Mouse (Mus musculus) adrenal gland (tissue): ENCODE data around the gene Rmi2.
"Not testable (repeated sequence)": the region's sequence is repeated elsewhere in the genome, so short reads cannot be mapped to it uniquely, and the experiment has no call there.

Experiments
- intact Hi-C: fragments of 180-260 bp; cut with DNase I; formaldehyde crosslinking; loops from one replicate; pipeline ENCODE4 v1.15.1; 2025
- long read RNA-seq, 2 experiments: library from polyadenylated mRNA; unstranded; transcript quantifications; one replicate each; pipeline ENCODE4 v2.0.0; 2020; ENCODE audit warnings: borderline replicate concordance in 1 of 2; ENCODE audit not compliant: insufficient replicate concordance in 1 of 2

Gene Rmi2
- long read RNA-seq, experiment 1, partial matches to known transcripts, result 0 of 1 reads
- long read RNA-seq, experiment 1, other reads (novel, unspliced or antisense), result 0 of 1 reads
- long read RNA-seq, experiment 2, result 0 reads

DNA sequence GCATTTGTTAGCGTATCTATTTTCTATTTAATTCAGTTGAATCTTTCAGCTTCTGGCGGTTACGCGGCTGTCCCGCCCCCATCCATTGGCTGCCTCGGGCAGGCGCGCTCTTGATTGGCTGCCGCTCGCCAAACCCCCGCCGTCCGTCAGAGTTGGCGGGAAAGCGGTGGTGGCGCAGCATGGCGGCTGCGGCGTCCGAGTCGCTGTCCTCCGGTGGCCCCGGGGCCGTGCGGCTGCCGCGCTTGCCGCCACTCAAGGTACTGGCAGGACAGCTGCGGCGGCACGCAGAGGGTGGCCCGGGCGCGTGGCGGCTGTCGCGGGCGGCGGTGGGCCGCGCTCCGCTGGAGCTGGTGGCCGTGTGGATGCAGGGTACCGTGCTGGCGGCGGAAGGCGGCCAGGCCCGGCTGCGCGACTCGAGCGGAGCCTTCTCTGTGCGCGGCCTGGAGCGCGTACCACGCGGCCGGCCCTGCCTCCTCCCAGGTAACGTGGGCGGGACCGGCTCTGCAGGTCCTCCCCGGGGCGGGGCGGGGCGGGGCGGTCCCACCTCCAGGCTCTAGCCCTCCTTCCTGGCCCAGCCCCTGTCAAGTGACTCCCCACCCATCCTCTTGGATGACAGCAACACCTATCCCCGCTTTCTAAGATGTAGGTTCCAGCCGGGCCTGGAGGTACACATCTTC is at the start of gene Rmi2:
TSS of gene Rmi2 (plus strand) at position 149 of the 677 bp plus-strand sequence.
- intact Hi-C loops, result no loop called here

DNA sequence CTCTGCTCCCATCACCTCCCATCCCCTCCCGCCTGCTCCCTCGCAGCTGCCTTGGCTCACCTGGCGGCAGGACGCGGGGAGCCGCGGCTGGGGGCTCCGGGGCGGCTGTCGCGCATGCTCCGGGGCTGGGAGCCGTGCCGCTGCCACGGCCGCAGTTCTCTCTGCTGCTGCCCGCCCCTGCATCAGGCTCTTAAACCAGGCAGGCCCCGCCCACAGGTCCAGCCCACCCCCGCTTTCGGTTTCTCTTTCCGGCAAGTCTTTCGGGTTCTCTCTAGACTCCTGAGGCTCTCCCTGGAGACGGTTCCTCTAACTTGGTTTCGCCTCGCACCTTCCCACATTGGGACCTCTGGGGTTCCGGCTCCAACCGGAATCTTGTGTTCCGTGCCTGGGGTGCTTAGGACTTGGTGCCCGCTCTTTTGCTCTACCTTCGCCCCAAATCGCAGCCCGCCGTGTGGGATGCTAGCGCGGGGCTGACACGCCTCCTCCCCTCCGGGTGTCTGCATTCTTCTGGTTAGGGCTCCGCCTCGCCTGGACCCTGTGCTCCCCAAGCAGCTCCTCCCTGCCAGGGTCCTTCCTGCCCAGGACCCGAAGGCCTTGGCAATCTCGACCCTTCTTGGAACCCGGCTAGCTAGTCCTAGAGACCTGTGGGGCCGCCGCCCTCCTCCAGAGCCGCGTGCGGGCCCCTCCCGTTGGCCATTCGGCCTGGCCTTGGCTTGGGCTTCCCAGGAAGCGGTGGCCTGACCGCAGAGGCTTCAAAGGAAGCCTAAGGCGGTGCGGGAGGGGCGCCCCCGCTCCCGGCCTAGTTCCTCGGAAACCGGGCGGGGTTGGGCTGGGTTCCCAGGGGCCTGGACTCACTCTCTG is 49.3 kb upstream of the Rmi2 start, which contains the start of gene Socs1:
TSS of gene Socs1 (minus strand) at position 166 of the 861 bp plus-strand sequence.
- intact Hi-C loops, result loop anchor here (5.0 to 10.0 kb wide), 3 partner anchors 59 to 143 kb away; no protein-coding TSS in a partner anchor

DNA sequence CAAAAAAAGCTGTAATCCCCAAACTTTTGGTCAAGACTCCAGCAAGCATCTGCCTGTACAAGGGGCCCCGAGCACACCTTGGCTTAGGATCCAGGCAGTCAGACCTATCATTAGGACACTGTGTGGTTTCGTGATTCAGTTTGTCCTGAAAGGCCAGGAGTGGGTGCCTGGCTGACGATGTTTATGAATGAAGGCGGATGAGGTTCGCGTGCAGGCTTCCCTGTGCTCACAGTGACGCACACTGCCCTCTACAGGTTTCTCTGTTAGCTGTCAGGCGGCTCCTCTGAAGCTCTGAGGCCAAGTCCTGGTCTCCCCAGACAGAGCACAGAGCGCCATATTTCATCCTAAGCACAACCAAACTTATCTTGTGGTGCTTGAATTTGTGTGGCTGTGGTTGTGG is 48.6 kb upstream of the Rmi2 start:
- intact Hi-C loops, result loop anchor here (5.0 to 10.0 kb wide), 3 partner anchors 59 to 144 kb away; no protein-coding TSS in a partner anchor

DNA sequence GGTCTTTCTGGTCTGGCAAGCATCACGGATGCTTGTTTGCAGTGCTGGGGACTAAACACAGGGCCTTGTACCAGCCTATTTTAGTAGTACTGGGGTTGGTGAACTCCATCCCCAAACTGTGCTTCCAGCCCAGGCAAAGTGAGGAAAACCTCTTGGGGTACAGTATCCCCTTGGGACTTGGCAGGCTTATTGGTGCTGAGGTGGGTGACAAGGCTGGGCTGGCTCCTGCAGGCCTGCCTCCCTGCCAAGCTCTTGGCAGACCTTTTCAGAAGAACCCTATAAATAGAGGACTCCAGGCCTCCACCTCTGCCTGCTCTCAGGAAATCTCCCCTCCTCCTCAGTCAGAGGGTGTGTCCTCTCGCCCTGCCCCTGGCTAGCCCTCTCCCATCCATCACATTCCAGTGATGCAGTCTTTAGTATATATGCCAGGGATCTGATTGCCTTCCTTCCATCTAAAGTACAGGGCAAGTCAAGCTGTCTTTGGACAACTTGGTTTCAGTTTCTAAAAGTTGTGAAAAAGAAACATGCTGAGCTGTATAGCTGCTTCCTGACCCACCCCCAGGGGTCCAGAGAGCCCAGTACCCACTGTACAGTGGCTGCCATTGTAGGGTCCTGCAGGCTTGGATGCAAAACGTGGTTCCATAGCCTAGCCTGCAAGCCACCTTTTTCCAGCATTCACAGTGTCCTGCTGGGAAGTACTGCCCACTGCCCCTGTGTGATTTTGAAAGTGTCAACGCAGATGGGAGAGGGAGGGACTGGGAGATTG is 47.9 kb upstream of the Rmi2 start:
- intact Hi-C loops, result loop anchor here (5.0 to 10.0 kb wide), 3 partner anchors 58 to 145 kb away; no protein-coding TSS in a partner anchor

DNA sequence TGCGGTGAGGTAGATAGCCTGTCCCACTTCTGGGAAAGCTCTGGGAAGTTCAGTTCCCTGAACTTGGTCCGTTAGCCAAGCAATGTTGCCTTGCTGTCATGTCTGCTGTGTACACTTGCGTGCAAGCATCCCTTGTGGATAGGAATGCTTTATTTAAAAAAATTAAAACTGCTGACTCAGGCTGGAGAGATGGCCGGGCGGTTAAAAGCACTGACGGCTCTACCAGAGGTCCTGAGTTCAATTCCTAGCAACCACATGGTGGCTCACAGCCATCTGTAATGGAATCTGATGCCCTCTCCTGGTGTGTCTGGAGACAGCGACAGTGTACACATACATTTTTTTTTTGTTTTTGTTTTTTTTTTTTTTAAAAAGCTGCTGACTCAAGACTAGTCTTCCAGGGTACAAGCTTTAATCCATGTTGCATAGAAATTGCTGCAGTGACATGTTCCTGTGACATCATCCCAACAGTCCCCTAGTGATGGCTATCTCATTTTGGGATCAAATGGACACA is 47.3 kb upstream of the Rmi2 start:
- intact Hi-C loops, result loop anchor here (5.0 to 10.0 kb wide), 3 partner anchors 57 to 145 kb away; no protein-coding TSS in a partner anchor

DNA sequence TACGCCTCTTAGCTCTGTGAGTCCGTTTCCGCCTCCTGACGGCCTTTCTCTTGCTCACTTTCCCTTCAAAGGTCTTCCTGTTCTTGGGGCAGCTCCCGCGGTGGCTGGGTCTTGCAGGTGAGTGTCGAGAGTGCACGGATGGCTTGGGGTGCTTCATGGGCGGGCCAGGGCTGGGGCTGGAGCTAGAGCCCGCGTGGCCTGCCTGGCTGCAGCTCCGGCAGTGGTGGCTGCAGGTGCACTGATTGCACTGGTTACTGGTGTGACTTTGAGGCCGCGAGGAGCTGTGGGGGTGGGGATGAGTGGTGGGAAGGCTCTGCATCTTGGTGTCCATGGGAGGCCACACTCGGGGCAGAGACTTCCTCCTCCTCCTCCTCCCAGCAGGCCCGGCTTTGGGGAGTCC is 46.6 kb upstream of the Rmi2 start, which contains the start of gene Tnp2:
TSS of gene Tnp2 (minus strand) at position 390 of the 400 bp plus-strand sequence.
- intact Hi-C loops, result loop anchor here (5.0 to 10.0 kb wide), 3 partner anchors 57 to 146 kb away; no protein-coding TSS in a partner anchor

DNA sequence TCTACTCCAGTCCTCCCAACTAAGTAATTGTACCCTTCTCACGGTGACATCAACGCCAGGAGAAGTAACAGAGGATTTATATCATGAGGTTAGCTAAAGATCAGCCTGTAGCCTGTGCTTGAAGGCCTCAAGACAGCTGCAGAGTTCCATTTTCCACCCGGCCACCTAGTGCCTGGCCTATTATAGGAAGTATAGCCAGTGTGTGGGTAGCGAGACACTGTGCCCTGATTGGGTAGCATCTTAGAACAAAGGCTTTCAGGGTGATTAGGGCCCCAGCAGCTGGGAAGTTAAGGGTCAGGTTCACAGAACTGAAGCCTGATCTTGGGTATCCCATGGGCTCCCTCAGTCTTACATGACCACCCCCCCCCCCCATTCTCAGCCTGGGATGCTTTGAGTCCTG is 46.0 kb upstream of the Rmi2 start:
- intact Hi-C loops, result loop anchor here (5.0 to 10.0 kb wide), 3 partner anchors 56 to 147 kb away; no protein-coding TSS in a partner anchor

DNA sequence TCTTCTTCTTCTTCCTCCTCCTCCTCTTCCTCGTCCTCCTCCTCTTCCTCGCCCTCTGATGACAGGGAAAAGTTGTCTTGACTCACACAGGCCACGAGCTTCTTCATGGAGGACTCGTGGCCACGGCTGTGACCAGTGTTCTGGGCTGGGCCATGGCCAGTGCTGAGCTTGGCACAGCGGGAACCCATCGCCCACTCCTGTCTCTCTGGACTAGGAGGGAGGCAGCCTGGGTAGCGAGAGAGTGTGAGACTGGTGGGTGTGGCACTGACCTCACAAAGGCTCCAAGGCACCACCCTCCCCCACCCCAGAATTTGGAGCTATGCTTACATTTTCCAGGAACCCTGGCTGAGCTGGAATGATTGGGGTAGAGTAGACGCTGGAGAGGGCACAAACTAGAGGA is 44.2 kb upstream of the Rmi2 start, which contains the start of gene Prm3:
TSS of gene Prm3 (minus strand) at position 213 of the 400 bp plus-strand sequence.
- intact Hi-C loops, result no loop called here

DNA sequence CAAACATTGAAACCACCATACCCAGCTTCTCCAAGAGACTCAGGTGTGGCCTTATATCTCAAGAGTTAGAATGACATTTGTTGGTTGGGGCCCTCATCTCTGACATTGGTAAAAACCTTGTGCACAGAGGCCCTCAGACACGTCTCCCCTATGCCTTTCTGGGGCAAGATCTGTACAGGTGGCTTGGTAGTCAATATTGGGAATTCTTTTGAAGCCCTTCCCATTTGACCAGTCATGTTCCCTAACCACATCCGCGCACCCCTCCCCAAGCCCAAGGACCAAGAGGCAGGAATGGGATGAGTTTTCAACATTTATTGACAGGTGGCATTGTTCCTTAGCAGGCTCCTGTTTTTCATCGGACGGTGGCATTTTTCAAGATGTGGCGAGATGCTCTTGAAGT is 38.8 kb upstream of the Rmi2 start, which contains the start of gene Prm2:
TSS of gene Prm2 (minus strand) at position 101 of the 400 bp plus-strand sequence.
- intact Hi-C loops, result no loop called here

DNA sequence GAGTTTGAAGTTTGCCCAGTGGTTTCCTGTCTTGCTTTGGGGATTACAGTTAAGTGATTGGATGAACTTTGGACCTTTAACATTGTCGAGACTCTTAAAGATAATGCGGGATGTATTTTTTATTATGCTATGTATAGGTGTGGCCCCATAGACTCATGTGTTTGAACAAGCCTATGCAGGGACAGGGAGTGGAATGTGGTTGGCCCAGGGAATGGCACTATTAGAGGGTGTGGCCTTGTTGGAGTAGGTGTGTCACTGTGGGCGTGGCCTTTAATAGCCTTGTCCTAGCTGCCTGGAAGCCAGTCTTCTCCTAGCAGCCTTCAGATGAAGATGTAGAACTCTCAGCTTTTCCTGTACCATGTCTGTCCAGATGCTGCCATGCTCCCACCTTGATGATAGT is 32.4 kb upstream of the Rmi2 start:
- intact Hi-C loops, result not testable (repeated sequence)

DNA sequence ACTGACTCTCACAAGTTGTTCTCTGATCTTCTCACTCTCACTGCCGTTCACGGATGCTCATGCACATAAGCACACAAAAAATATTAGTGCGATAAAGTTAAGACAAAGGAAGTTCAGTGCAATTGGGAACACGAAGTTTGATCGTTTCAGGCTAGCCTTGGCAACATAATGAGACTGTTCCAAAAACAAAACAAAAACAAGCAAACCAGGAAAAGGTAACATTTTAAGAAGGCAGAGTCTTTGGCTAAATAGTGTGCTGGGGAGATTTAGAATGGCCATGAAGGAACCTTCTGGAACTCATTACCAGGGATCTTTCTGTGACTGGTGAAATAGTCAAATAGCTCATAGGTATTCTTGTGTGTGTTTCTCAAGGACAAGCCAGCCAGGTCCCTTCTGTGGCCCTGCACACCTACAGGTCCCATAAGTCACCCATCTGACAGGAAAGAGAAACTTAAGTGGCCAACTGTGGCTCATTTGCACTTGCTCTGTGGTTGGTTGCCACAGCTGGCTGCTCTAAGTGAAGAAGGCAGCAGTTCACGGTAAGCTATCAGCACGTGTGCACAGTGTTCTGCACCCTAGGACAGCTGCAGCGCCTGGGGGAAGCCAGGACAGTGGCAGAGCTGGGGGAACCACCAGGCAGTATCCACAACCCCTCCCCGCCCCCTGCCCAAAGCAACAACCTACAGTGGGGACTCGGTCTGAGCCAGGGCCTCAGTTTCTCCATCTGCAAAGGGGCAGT is 28.9 kb upstream of the Rmi2 start, which contains the start of gene Prm1:
TSS of gene Prm1 (minus strand) at position 51 of the 739 bp plus-strand sequence.
- intact Hi-C loops, result no loop called here

DNA sequence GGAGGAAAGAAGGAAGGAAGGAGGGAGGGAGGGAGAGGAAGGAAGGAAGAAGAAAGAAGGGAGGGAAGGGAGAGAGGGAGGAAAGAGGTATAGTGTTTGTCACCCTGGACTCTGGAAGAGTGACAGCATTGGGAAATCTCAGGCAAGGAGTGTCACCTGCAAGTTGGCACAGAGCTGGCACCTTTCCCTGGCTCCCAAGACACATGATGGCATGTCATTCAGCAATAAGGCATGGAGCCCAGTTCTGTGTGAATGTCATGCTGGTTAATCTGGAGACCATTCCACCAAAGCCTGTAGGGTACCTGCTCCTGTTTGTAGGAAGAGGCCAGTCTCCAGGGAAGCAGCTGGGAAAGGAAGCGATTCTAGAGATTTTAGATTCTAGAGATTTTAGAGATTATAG is 24.5 kb upstream of the Rmi2 start:
- intact Hi-C loops, result no loop called here

DNA sequence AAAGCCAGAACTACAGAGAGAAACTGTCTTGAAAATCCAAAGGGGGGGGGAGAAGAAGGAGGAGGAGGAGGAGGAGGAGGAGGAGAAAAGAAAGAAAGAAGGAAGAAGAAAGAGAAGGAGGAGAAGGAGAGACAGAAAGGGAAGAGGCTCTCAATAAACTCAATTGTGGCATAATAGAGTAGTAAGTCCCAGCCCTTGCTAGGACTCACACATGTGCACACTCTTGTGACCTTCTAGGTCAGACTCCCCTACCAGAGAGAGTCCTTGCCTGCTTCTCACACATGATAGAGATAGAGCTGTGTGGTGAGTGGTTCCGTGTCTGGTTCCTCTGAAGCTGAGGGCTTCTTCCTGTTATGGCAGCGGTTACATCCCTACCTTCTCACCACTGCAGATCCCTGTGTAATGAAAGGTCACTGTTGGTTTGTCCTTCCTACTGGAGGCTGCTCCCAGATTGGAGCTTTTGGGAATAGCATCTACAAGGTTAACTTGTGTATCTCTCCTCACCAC is 21.9 kb upstream of the Rmi2 start, which contains the start of gene Gm11172:
TSS of gene Gm11172 (plus strand) at position 51 of the 507 bp plus-strand sequence.
- intact Hi-C loops, result no loop called here

DNA sequence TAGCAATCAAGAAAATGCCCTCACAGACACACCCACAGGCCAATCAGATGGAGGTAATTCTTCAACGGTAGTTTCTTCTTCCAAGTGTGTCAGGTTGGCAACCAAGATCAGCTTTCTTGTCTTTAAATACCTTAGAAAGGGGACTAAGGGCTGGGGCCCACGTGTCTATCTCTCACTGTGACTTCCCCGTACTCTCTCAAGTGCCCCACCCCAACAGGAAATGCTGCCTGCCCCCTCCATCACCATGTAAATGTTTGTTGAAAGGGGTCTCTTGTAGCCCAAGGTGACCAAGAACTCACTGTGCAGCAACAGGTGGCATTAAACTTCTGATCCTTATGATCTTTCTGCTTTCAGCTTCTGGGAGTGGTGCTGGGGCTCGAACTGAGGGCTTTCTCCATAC is 21.1 kb upstream of the Rmi2 start:
- intact Hi-C loops, result no loop called here

DNA sequence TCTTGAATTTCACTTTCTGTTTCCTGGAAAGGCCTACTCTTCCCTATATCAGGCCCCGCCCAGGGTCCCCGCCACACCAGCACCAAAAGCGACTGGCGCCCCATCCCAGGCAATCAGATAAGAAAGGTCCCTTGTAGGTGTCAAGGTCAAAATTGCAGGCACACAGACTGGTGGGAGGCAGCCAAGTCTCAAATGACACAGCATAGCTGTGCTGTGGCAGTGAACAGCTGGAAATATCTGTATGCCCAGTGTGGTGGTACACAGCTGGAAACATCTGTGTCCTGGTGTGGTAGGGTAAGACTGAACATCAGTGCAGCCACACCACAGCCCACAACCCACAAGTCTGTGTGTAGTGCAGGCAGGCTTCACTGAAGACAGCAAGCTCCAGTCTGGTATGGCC is 20.0 kb upstream of the Rmi2 start:
- intact Hi-C loops, result no loop called here

DNA sequence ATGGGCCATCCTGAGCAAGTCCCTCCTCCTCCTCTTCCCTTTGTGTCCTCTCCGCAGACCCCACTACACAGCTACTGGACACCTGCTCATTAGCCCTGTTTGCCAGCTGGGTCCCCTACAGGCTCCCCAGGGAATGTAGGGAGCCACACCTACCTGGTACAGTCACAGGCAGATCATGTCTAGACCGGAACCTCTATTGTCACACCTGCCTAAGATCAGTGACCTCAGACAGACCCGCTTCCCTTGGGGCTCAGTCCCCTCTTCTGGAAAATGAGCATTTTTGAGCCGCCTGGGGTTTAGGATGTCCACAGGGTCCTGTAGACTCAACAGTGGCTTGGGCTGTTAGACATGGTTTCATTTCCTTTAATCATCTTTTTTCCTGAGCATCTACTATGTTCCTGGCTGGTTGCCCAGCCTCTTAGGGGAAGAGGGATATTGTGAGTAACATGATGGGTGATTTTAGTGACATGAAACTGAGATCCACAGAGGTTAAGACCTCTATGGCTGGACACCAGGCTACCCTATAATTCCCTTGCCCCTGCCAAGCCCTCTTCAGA is 16.2 kb upstream of the Rmi2 start:
- intact Hi-C loops, result no loop called here

DNA sequence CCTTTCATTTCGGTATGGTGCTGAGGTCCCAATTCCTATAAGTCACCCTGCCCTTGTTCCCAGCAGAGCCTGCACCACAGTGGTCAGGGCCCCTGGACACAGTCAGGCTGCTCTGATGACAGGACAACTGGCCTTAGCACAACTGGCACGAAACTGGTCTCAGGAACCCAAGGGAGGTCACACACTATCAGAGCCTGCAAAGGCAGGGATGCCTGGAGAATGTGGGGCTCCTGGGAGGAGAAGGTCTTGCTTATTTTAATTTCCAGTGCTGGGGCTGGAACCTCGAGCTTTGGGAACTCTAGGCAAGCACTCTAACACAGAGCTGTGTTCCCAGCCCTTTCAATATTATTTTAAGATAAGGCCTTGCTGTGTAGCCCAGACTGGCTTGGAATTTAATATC is 14.9 kb upstream of the Rmi2 start:
- intact Hi-C loops, result no loop called here

DNA sequence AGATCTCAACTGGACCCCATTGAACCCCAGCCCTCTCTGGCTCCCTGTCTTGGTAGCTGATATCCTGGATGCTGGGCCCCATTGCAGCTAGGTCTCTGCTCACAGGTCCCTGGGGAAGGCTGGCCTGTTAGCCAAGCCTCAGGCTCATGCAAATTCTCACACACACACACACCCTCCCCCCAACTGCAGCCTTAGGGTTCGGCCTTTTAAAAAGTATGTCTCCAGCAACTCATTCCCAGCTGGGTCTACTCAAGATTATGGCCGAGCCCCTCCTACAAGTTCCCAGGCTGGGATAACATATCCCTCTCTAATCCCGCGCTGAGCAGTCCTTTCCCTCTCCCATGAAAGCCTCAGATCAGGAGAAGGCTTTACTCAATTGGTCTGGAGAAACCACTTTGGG is 13.5 kb upstream of the Rmi2 start:
- intact Hi-C loops, result no loop called here

DNA sequence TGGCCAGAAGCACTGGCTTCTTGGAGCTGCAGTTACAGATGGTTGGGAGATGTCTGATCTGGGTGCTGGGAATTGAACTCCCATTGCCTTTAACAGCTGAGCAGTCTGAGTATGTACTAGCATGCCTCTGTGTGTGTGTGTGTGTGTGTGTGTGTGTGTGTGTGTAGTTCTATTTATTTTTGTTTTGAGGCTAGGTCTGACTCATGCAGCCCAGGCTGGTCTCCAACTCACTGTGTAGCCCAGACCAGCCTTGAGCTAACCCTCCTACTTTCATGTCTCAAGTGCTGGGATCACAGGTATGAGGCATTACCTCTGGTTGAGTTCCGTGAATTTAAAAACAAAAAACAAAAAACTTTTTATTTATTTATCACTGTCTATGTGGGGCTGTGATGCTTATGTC is 10.3 kb upstream of the Rmi2 start:
- intact Hi-C loops, result no loop called here
